Mouse (Mus musculus) liver, embryonic 11.5 days (tissue): ENCODE measurements around the gene 1520401A03Rik. TPM values are rescaled to one million over a fixed set of nuclear protein-coding genes. Genes with fewer than 3 reads are reported as not detected.

Source experiments
- ATAC-seq: fragments of 200-750 bp; cut with Nextera tagmentation; replicated peaks from 2 replicates; pipeline ENCODE4 v1.8.0; 2017; ENCODE audit warnings: moderate number of reproducible peaks, mild to moderate bottlenecking, moderate TSS enrichment, moderate library complexity; ENCODE audit not compliant: low FRiP score
- DNase-seq: peaks from one replicate; pipeline ENCODE4 v3.0.0-alpha.2; 2017; ENCODE audit warnings: low spot score
- H3K27ac ChIP-seq: fragments of 300-500 bp; sonication (generic); 2 replicates; pipeline ENCODE4 v1.5.1; 2014; ENCODE audit warnings: mild to moderate bottlenecking, low read depth, low read length, control low read depth
- H3K27me3 ChIP-seq: fragments of 300-500 bp; sonication (generic); replicated peaks from 2 replicates; pipeline ENCODE4 v1.6.1; 2014; ENCODE audit warnings: low read length, mixed read lengths; ENCODE audit not compliant: control insufficient read depth, insufficient read depth
- H3K36me3 ChIP-seq: fragments of 300-500 bp; sonication (generic); 2 replicates; pipeline ENCODE4 v1.6.1; 2014; ENCODE audit warnings: mild to moderate bottlenecking, low read length, moderate library complexity, mixed read lengths; ENCODE audit not compliant: control insufficient read depth, insufficient read depth
- H3K4me1 ChIP-seq: fragments of 300-500 bp; sonication (generic); replicated peaks from 2 replicates; pipeline ENCODE4 v1.6.1; 2014; ENCODE audit warnings: low read length, mixed read lengths; ENCODE audit not compliant: control insufficient read depth, insufficient read depth
- H3K4me2 ChIP-seq: fragments of 300-500 bp; sonication (generic); 2 replicates; pipeline ENCODE4 v1.6.1; 2014; ENCODE audit warnings: mild to moderate bottlenecking, control low read depth, moderate library complexity
- H3K4me3 ChIP-seq: fragments of 300-500 bp; sonication (generic); 2 replicates; pipeline ENCODE4 v1.5.1; 2014; ENCODE audit warnings: low read depth, low read length, control low read depth
- H3K9ac ChIP-seq: fragments of 300-500 bp; sonication (generic); 2 replicates; pipeline ENCODE4 v1.6.1; 2014; ENCODE audit warnings: low read depth, low read length, control low read depth
- H3K9me3 ChIP-seq: fragments of 300-500 bp; sonication (generic); 2 replicates; pipeline ENCODE4 v1.6.1; 2016; ENCODE audit warnings: low read length, inconsistent platforms, mixed read lengths; ENCODE audit not compliant: control insufficient read depth
- WGBS: fragments of 180-500 bp; shearing (Covaris S2); extraction: QIAGEN DNeasy Blood & Tissue Kit; methylation state at CpG from one replicate; pipeline ENCODE4 v1.1.7; 2014; 5-methylcytosine and 5-hydroxymethylcytosine counted together
- polyA plus RNA-seq: library from polyadenylated mRNA; unstranded; fragments of >200 nt; fragmentation: Nextera tagmentation; extraction: Ambion mirVana; gene quantifications from 2 replicates; pipeline ENCODE4 v1.2.1, GENCODE M21; 2014

The 1520401A03Rik gene
- polyA plus RNA-seq, 1 experiment from 2014 or later, result 0.11 TPM

- Histone ChIP-seq H3K4me1 (peaks cover 17% of the 10 kb centered on the region), H3K9me3 (no peaks in the 10 kb centered on the region), H3K36me3 (no peaks in the 10 kb centered on the region), H3K4me3 (no peak overlapping the region), H3K27ac (no peak overlapping the region), H3K27me3 (peaks cover 68% of the 10 kb centered on the region), H3K9ac (no peak overlapping the region), H3K4me2 (no peak overlapping the region)
- ATAC-seq, result no peak
- 49% methylated on average over 9 of the region's 9 CpGs for WGBS
- DNase-seq, result no peak
Observed at GRCm38 (mm10) chr17:23680336-23680735, 42.2 kb downstream of the 1520401A03Rik start.

GRCm38 (mm10) chr17:23679127-23679835, 43.3 kb downstream of the 1520401A03Rik start, which contains the start of gene Cldn6:
Gene Cldn6, plus strand, starts transcription at chr17:23679249.
- peaks cover 66% of the 10 kb centered on the region for H3K27me3 ChIP-seq
- no peak within 1 kb of the TSS for H3K9ac ChIP-seq
- no peak for ATAC-seq
- DNase-seq, result no peak
- no peak within 1 kb of the TSS for H3K27ac ChIP-seq
- peak within 1 kb of the TSS; percentile 26 for H3K4me3 ChIP-seq
- no peaks in the 10 kb centered on the region for H3K36me3 ChIP-seq
- peaks cover 24% of the 10 kb centered on the region for H3K4me1 ChIP-seq
- peak within 1 kb of the TSS; percentile 45 for H3K4me2 ChIP-seq
- WGBS, result 3% methylated on average over 38 of the region's 38 CpGs
- no peaks in the 10 kb centered on the region for H3K9me3 ChIP-seq

DNA sequence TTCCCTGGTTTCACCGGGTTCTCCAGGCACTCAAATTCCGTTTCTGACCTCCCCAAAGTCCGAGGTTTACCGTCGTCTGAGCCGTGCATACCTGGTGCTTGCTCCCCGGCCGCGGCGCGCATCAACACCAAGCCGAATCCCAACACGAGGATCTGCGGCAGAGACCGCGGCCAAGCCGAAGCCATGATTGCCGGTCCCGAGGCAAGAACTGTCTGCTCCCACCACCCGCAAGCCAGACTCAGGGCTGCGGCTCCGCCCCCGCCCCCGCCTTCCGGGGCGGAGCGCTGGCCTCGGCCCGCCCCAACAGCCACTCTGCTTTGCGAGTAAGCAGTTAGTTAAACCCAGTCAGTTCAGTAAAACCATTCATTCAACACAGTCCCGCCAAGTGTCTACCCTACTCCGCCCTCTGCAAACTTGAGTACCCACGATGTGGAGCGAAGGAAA, 45.3 kb downstream of the 1520401A03Rik start, which contains the start of gene Tnfrsf12a:
Gene Tnfrsf12a (minus strand): TSS at position 233 of the 444 bp plus-strand sequence.
- Histone ChIP-seq H3K9me3 (no peaks in the 10 kb centered on the region), H3K4me3 (peak within 1 kb of the TSS; percentile 65), H3K36me3 (no peaks in the 10 kb centered on the region), H3K27ac (peak within 1 kb of the TSS; percentile 63), H3K27me3 (peaks cover 45% of the 10 kb centered on the region), H3K4me1 (peaks cover 29% of the 10 kb centered on the region), H3K4me2 (peak within 1 kb of the TSS; percentile 99), H3K9ac (peak within 1 kb of the TSS; percentile 64)
- ATAC-seq (peak; percentile 52), DNase-seq (peak; percentile 85)
- under 1% methylated on average over 34 of the region's 34 CpGs for WGBS

GRCm38 (mm10) chr17:23676473-23677031, 46.0 kb downstream of the 1520401A03Rik start:
- Histone ChIP-seq H3K36me3 (no peaks in the 10 kb centered on the region), H3K27me3 (peaks cover 38% of the 10 kb centered on the region), H3K27ac (no peak overlapping the region), H3K4me1 (peaks cover 29% of the 10 kb centered on the region), H3K9ac (peak overlapping the region; percentile 64), H3K4me2 (peak overlapping the region; percentile 99), H3K4me3 (peak overlapping the region; percentile 65), H3K9me3 (no peaks in the 10 kb centered on the region)
- WGBS, result under 1% methylated on average over 37 of the region's 37 CpGs
- ATAC-seq (no peak), DNase-seq (no peak)

DNA sequence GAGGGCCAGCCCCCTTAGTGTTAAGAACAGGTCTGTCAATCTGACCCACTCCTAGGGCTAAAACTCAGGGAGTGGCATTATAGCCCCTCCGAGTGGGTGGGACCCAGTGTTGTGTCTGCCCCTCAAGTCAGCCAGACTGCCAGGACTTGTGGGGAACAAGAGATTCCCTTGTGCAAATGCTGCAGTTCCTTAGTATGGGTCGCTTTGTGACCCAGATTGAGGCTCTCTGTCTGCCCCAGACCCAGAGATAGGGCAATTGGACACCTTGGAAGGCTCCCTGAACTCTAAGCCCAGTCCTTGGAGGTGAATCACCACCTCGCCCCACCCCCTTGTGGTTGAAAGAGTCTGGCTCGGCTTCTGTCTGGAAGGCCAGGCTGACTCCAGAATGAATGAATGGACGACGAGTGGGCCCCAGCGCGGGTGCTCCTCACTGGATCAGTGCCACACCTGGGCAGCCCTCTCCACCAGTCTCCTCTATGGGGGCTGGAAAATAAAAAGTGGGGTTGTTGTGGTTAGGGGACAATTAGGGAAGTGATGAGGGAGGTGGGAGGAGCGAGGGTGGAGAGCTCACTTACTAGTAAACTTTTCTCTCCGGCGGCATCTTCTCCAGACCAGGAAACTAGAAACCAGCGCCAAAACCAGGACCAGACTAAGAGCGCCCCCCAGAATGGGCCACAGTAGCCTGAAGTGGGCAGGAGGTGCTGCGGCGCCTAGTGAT, 46.9 kb downstream of the 1520401A03Rik start:
- no peak overlapping the region for H3K27ac ChIP-seq
- H3K4me3 ChIP-seq, result peak overlapping the region; percentile 65
- peaks cover 29% of the 10 kb centered on the region for H3K4me1 ChIP-seq

GRCm38 (mm10) chr17:23675127-23675526, 47.5 kb downstream of the 1520401A03Rik start:
- Histone ChIP-seq H3K4me3 (0 out of 2 replicates have a peak overlapping the region, but pooled peaks have one; percentile 11), H3K4me1 (peaks cover 29% of the 10 kb centered on the region), H3K9me3 (no peaks in the 10 kb centered on the region), H3K4me2 (peak overlapping the region; percentile 99), H3K9ac (no peak overlapping the region), H3K36me3 (no peaks in the 10 kb centered on the region; the same call in 1 of the 2 replicates), H3K27ac (no peak overlapping the region), H3K27me3 (peaks cover 24% of the 10 kb centered on the region)
- ATAC-seq (no peak), DNase-seq (no peak)
- WGBS, result 25% methylated on average over 5 of the region's 5 CpGs

More for the DNA sequence above, 46.9 kb downstream of the 1520401A03Rik start:
- Histone ChIP-seq H3K36me3 (no peaks in the 10 kb centered on the region; the same call in 1 of the 2 replicates), H3K4me2 (peak overlapping the region; percentile 99), H3K27me3 (peaks cover 30% of the 10 kb centered on the region), H3K9ac (no peak overlapping the region), H3K9me3 (no peaks in the 10 kb centered on the region)
- no peak for DNase-seq
- ATAC-seq, result no peak
- WGBS, result 12% methylated on average over 15 of the region's 15 CpGs

- Histone ChIP-seq H3K4me1 (peaks cover 28% of the 10 kb centered on the region), H3K36me3 (peaks cover 2% of the 10 kb centered on the region; the same call in 1 of the 2 replicates), H3K4me3 (peak overlapping the region; percentile 71), H3K27ac (peak overlapping the region; percentile 56; the same call in 1 of the 2 replicates), H3K4me2 (peak overlapping the region; percentile 85), H3K27me3 (peaks cover 17% of the 10 kb centered on the region), H3K9ac (peak overlapping the region; percentile 69), H3K9me3 (no peaks in the 10 kb centered on the region)
- DNase-seq, result no peak
- 0 out of 2 replicates have a peak, but pooled peaks have one; percentile 1 for ATAC-seq
- 30% methylated on average over 9 of the region's 9 CpGs for WGBS
Observed at GRCm38 (mm10) chr17:23674271-23674952, 48.2 kb downstream of the 1520401A03Rik start.
